Mouse (Mus musculus) liver, adult 2 months (tissue): ENCODE results near the gene Socs4. TPM values are rescaled to one million over a fixed set of nuclear protein-coding genes. Genes with fewer than 3 reads are reported as not detected.

Source experiments
- DNase-seq: peaks from one replicate; pipeline ENCODE4 v3.0.0-alpha.2; 2011; ENCODE audit warnings: low read depth, low spot score; ENCODE audit errors: extremely low read depth
- H3K27ac ChIP-seq: fragments of 200-500 bp; replicated peaks from 2 replicates; pipeline ENCODE4 v1.5.1; 2012; ENCODE audit warnings: low read depth, mild to moderate bottlenecking, control low read depth, inconsistent platforms, low read length; ENCODE audit not compliant: insufficient read depth
- H3K27me3 ChIP-seq: fragments of 200-500 bp; 2 replicates; pipeline ENCODE4 v1.6.1; 2012; ENCODE audit warnings: mild to moderate bottlenecking, moderate library complexity, low read length, inconsistent platforms; ENCODE audit not compliant: control insufficient read depth, insufficient read depth
- H3K36me3 ChIP-seq: fragments of 200-500 bp; 2 replicates; pipeline ENCODE4 v1.6.1; 2012; ENCODE audit warnings: low read length, inconsistent platforms; ENCODE audit not compliant: control insufficient read depth, insufficient read depth
- H3K4me1 ChIP-seq: fragments of 200-500 bp; 2 replicates; pipeline ENCODE4 v1.6.1; 2011; ENCODE audit warnings: low read length; ENCODE audit not compliant: control insufficient read depth, insufficient read depth
- H3K4me3 ChIP-seq: fragments of 200-500 bp; 2 replicates; pipeline ENCODE4 v1.5.1; 2011; ENCODE audit warnings: low read depth, mild to moderate bottlenecking, control low read depth, low read length, moderate library complexity; ENCODE audit not compliant: insufficient read depth
- H3K79me2 ChIP-seq: fragments of 200-500 bp; 2 replicates; pipeline ENCODE4 v1.6.1; 2012; ENCODE audit warnings: inconsistent platforms, mild to moderate bottlenecking, low read length, moderate library complexity; ENCODE audit not compliant: control insufficient read depth, insufficient read depth
- H3K9ac ChIP-seq: fragments of 200-500 bp; 2 replicates; pipeline ENCODE4 v1.6.1; 2012; ENCODE audit warnings: low read depth, mild to moderate bottlenecking, control low read depth, inconsistent platforms, low read length
- CTCF ChIP-seq: fragments of 200-500 bp; IDR thresholded peaks from 2 replicates; pipeline ENCODE4 v1.5.1; 2011; ENCODE audit warnings: low read depth, low read length, control low read depth
- POLR2A ChIP-seq: fragments of 200-500 bp; IDR thresholded peaks from 2 replicates; pipeline ENCODE4 v1.6.1; 2011; ENCODE audit warnings: low read length, control low read depth; ENCODE audit not compliant: insufficient read depth; ENCODE audit errors: extremely low read depth
- WGBS: fragments of 180-500 bp; shearing (Covaris S2); methylation state at CpG from one replicate; pipeline ENCODE4 v1.1.7; 2018; 5-methylcytosine and 5-hydroxymethylcytosine counted together
- polyA plus RNA-seq: library from polyadenylated mRNA; depleted of rRNA; stranded (reverse); fragments of >200 nt; gene quantifications from 2 replicates; pipeline ENCODE4 v1.2.3, GENCODE M21; 2012
- total RNA-seq: library from RNA; depleted of rRNA; stranded (reverse); fragments of >200 nt; gene quantifications from 2 replicates; pipeline ENCODE4 v1.2.3, GENCODE M21; 2014

Socs4 gene
- total and polyA plus RNA-seq, 2 experiments = 2.1 to 8.3 TPM

GRCm38 (mm10) chr14:47287021-47287420, 10.3 kb downstream of the Socs4 start:
- Histone ChIP-seq H3K79me2 (peaks cover 6% of the 10 kb centered on the region; the same call in 1 of the 2 replicates), H3K9ac (no peak overlapping the region)

GRCm38 (mm10) chr14:47291772-47292171, 15.0 kb downstream of the Socs4 start:
- TF ChIP-seq POLR2A (no peak), CTCF (no peak)
- peak; percentile 70 for DNase-seq
- Histone ChIP-seq H3K4me1 (peaks cover 18% of the 10 kb centered on the region), H3K27me3 (no peaks in the 10 kb centered on the region), H3K27ac (no peak overlapping the region), H3K36me3 (peaks cover 14% of the 10 kb centered on the region; the same call in 1 of the 2 replicates), H3K4me3 (no peak overlapping the region), H3K79me2 (no peaks in the 10 kb centered on the region; the same call in 1 of the 2 replicates), H3K9ac (no peak overlapping the region)
- WGBS = 8% methylated on average over 1 of the region's 1 CpGs

More at GRCm38 (mm10) chr14:47287021-47287420, 10.3 kb downstream of the Socs4 start:
- no peak overlapping the region for H3K4me3 ChIP-seq
- no peak for TF ChIP-seq POLR2A
- TF ChIP-seq CTCF = no peak
- WGBS = 24% methylated on average over 4 of the region's 5 CpGs
- H3K4me1 ChIP-seq = peaks cover 16% of the 10 kb centered on the region
- H3K27me3 ChIP-seq = no peaks in the 10 kb centered on the region
- H3K36me3 ChIP-seq = peaks cover 12% of the 10 kb centered on the region; the same call in 1 of the 2 replicates
- peak; percentile 51 for DNase-seq
- H3K27ac ChIP-seq = no peak overlapping the region; the same call in 1 of the 2 replicates

DNA sequence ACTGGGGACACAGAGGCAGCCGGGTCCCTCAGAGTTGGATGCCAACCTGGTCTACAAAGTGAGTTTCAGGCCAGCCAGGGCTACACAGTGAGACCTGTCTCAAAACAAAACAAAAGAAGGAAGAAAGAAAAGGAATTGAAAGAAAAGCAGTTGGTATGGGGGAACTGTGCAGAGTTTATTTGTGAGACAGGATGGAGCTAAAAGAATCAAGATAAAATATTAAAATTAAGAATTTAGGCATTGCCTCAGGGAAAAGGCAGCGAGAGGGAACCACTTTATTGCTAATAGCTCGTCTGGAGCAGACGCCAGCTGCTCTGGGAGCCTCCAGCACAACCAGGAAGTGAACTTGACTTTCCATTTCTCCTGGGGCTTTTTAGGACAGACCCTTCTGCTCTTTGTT, 17.4 kb downstream of the Socs4 start:
- no peak for TF ChIP-seq CTCF
- TF ChIP-seq POLR2A = no peak
- WGBS = 8% methylated on average over 4 of the region's 4 CpGs
- Histone ChIP-seq H3K9ac (no peak overlapping the region), H3K4me3 (no peak overlapping the region), H3K4me1 (peaks cover 20% of the 10 kb centered on the region), H3K27ac (peak overlapping the region; percentile 92), H3K79me2 (peaks cover 7% of the 10 kb centered on the region; the same call in 1 of the 2 replicates), H3K36me3 (peaks cover 14% of the 10 kb centered on the region; the same call in 1 of the 2 replicates), H3K27me3 (no peaks in the 10 kb centered on the region)
- no peak for DNase-seq

DNA sequence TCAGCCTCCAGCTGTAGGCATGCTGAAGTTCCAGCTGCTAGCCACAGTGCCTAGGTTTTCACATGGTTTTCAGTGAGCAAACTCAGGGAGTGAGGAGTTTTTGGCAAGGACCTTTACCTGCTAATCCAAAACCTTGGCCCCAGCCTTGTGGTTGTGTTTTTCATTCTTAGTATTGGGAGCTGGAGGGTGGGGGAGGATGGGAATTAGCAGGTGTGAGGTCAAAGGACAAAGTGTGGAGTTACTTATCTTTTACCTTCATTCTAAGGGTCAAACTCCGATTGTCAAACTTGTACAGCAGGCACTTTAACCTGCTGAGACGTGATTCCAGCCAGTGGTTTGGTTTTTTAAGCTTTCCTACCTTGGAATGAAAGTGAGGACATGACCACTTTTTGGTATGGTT, 19.5 kb downstream of the Socs4 start:
- peak overlapping the region; percentile 78 for H3K27ac ChIP-seq
- H3K9ac ChIP-seq = peak overlapping the region; percentile 74
- H3K4me3 ChIP-seq = 0 out of 2 replicates have a peak overlapping the region, but pooled peaks have one; percentile 5
- WGBS = 20% methylated on average over 2 of the region's 2 CpGs
- no peaks in the 10 kb centered on the region for H3K27me3 ChIP-seq
- peaks cover 17% of the 10 kb centered on the region; the same call in 1 of the 2 replicates for H3K79me2 ChIP-seq
- H3K36me3 ChIP-seq = 0 out of 2 replicates have a peak, but pooled peaks cover 2% of the 10 kb centered on the region
- TF ChIP-seq POLR2A = no peak
- TF ChIP-seq CTCF = no peak
- H3K4me1 ChIP-seq = peaks cover 24% of the 10 kb centered on the region
- peak; percentile 99 for DNase-seq

DNA sequence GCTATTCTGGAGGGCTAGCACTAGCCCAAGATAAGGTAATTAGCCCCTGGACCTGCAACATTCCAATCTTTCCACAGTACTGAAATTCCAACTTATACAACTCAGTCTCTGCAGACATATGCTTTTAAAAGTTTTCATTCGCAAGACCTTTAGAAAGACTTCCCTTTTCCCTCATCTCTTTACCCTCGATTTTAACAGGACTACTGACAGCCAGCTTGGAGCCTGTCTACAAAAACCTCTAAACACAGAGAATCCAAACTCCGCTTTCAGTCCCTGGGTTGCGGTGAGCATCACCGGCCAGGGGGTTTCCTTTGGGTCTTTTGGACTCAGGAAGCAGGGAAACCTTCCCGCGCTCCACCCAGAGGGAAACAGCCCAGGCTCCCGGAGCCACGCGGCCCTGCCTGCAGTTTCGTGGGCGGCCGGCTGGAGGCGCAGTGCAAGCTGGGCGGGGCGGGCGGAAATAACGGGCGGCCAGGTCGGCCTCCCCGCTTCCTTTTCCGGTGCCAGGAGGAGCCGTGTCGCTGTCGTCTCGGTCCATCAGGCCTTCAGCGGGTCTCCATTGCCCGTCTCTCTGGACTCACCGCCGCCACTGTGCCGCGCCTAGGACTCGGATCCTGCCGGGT, 21.2 kb downstream of the Socs4 start, which contains the start of gene Mapk1ip1l:
Gene Mapk1ip1l, plus strand, starts transcription at position 482 of the 623 bp plus-strand sequence.
- TF ChIP-seq CTCF = peak; percentile 84
- peak; percentile 73; the same call in 1 of the 2 replicates for TF ChIP-seq POLR2A
- peak within 1 kb of the TSS; percentile 89 for H3K4me3 ChIP-seq
- peaks cover 25% of the 10 kb centered on the region for H3K79me2 ChIP-seq
- H3K36me3 ChIP-seq = peaks cover 1% of the 10 kb centered on the region; the same call in 1 of the 2 replicates
- H3K9ac ChIP-seq = peak within 1 kb of the TSS; percentile 97
- no peaks in the 10 kb centered on the region for H3K27me3 ChIP-seq
- peak within 1 kb of the TSS; percentile 89 for H3K27ac ChIP-seq
- WGBS = under 1% methylated on average over 34 of the region's 34 CpGs
- peaks cover 25% of the 10 kb centered on the region for H3K4me1 ChIP-seq
- peak; percentile 57 for DNase-seq

- peaks cover 30% of the 10 kb centered on the region for H3K4me1 ChIP-seq
These were observed 21.7 kb downstream of the Socs4 start for GRCm38 (mm10) chr14:47298408-47298792.

More at GRCm38 (mm10) chr14:47298408-47298792, 21.7 kb downstream of the Socs4 start:
- DNase-seq = no peak
- no peaks in the 10 kb centered on the region; the same call in 1 of the 2 replicates for H3K36me3 ChIP-seq
- no peaks in the 10 kb centered on the region for H3K27me3 ChIP-seq
- peaks cover 29% of the 10 kb centered on the region for H3K79me2 ChIP-seq
- peak overlapping the region; percentile 97 for H3K9ac ChIP-seq
- H3K4me3 ChIP-seq = peak overlapping the region; percentile 89
- TF ChIP-seq CTCF = no peak
- no peak for TF ChIP-seq POLR2A
- under 1% methylated on average over 37 of the region's 38 CpGs for WGBS
- H3K27ac ChIP-seq = peak overlapping the region; percentile 84
